Mouse (Mus musculus) embryo, embryonic 9.5 days (tissue): ENCODE measurements around the gene Inka2.
"Not testable (repeated sequence)": the region's sequence is repeated elsewhere in the genome, so short reads cannot be mapped to it uniquely, and the experiment has no call there.

Experiments
- DNase-seq: peaks from one replicate; pipeline ENCODE4 v3.0.0-alpha.2; 2017; ENCODE audit errors: extremely low spot score

Inka2 gene

DNA sequence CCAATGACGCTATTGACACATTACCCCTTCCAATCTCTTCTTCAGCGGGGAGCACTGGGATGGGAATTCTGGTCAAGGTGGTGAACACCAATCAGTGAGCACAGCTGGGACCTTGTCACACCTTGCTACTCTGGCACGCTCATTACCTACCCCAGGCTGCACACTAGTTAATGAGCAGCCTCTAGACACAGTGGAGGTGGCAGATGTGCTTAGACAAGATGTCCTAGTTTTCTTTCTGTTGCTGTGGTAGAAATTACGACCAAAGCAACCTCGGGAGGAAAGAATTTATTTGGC is 7.3 kb upstream of the Inka2 start:
- DNase-seq, result no peak

DNA sequence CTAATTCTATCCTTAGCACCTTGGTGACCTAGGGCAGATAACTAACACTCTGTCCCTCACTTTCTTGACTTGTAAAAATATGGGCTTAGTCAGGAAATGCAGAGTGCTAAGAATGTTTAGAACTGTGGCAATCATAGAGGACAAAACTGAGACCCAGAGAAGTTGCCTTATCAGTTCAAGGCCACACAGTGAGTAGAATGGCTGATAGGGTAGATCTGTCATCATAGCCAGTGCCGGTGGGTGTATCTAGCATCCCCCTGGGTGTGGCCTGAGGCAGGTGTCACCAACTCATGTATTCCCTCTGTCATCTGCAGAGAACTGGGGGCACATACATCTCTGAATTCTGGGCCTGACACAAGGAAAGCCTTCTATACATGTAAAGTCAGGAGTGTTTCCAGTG is 6.1 kb upstream of the Inka2 start:
- DNase-seq, result no peak

DNA sequence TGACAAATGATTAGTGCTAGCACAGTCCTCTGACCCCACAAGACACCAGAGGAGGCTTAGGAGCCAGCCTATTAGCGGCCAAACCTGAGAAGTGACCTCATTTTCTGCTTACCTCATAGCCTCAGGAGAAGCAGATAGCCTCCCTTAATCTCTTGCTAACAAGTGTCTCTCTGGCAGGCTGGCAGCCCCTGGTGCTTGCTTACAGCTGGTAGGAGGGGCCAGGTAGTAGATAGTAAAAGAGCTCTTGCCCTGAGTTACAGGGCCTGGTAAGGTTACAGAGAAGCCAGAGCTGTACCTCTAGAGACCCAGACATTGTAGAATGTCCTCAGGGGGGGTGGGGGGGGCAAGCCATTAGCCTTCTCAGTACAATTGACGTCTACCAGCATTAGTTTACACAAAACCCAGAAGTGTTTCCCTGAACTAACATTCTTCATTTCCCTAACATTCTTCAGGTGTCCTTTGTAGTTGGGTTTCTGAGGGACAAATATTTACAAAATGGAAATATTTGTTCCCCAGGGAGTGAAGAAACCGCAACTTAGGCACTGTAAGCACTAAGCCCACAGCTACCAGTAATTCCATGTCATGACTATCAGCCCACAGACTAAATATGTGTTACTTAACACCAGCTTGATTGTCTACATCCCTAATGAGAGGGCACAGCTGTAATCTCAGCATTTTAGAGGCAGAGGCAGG is 5.0 kb upstream of the Inka2 start:
- no peak for DNase-seq

DNA sequence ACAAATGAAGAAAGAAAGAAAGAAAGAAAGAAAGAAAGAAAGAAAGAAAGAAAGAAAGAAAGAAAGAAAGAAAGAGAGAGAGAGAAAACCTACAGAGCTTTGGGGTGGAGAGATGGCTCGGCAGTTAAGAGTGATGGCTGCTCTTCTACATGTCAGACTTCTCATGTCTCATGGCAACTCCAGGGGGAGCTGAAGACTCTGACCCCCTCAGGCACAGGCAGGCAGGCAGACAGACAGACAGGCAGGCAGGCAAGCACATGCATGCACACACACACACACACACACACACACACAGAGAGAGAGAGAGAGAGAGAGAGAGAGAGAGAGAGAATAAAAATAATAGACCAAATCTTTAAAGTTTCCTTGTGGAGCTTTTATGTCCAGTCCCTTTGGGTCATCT is 3.6 kb upstream of the Inka2 start:
- not testable (repeated sequence) for DNase-seq

DNA sequence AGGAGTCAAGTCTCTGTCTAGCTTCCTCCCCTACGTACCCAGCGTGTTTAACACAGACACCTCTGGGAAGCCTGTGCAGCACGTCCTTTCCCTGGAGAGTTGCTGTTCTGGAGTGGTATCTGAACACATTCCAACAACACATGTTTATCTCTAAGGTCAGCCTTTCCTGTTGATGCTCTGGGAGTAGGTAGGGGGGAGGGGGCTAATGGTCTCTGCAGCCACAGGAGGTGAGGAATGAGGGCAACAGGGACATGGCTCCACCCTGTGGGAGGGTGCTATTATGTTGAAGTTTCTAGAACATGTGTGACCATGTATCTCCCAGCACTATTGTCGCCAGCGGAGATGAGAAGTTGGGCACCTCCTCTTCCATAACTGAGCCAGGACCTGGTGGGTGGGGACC is 3.0 kb upstream of the Inka2 start:
- no peak for DNase-seq

DNA sequence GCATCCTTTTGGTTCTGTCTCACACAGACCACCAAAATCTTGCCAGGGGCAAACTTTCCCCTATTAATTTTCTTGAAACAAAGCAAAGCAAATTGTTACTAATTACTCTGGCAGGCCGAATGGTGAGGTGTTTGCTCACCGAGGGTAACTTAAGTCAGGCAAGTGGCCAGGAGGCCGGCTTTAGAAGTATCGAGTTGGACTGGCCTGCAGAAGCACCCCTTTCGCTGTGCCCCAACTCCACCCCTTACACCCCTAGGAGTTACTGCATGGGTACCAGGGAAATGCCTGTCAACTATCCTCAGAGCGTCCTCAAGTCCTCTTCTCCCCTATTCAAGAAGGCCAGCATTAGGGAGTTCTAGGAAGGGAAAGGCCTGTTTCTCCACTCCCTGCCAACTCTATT is 828 bp upstream of the Inka2 start:
- no peak for DNase-seq

DNA sequence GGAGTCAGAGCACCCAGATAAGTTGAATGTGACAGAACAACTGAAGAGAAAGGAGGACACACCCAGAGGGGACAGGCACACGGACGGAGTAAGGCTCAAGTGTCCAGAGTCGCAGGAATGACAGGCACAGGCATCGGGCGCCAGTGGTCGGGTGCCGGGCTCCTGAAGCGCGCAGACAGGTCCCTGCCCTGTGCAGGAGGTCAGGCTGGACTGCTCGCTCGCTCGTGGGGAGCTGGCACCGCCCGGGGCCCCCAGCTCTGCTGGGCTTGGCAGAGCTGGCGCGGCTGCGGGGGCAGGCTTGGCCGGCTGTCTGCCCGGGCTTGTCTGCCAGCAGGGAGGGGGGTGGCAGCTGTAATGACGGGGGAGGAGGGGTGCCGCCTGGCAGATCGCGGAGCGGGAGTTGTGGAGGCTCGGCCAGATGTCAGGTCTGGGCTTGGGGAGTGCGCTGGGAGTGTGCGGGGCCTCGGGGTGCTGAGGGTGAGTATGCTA is 706 bp downstream of the Inka2 start:
- DNase-seq, result peak; percentile 57

DNA sequence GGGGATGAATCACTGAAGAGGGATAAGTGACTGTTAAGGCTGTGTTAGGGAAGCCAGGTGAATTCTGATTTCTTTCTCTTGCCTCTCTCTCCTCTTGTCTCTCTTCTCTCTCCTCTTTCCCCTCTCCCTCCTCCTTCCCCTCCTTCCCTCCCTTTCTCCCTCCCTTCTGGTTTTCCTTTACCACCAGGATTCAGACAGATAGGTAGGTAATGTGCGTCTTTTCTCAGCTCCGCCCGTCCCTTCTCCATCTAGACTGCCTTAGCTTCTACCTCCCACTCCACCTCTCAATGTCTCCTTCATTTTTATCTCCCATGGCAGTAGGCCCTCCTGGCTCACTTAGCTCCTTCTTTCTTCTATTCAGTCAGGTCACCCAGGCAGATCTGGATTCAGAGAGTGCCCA is 1.2 kb downstream of the Inka2 start:
- no peak for DNase-seq

DNA sequence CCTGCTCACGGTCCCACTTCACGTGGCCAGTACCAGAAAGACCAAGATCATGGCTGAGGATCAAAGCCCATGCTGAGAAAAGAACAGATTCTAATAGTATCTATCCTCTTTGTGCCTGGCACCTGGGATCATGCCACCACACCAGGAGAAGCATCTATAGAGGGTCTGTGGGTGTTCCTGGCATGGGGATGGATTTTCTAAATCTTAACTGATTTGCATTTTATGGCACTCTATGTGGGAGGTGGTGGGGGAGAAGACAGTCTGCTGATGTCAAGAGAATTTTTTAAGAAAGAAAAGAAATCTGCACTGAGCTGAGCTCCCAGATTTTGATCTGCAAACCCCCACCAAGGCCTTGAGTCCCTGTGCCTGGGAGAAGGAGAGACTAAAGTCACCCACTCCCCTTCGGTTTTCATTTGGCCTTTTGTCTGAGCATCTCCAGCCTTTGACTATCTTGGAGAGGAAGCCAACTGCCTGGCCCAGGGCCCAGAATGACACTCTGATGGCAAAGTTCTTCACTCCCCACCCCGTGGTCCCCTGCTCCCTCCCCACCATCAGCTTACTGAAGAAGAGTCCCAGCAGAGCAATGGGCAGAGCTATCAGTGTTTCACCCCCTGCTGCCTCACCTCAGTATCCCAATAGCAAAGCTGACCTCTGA is 2.1 kb downstream of the Inka2 start:
- no peak for DNase-seq

DNA sequence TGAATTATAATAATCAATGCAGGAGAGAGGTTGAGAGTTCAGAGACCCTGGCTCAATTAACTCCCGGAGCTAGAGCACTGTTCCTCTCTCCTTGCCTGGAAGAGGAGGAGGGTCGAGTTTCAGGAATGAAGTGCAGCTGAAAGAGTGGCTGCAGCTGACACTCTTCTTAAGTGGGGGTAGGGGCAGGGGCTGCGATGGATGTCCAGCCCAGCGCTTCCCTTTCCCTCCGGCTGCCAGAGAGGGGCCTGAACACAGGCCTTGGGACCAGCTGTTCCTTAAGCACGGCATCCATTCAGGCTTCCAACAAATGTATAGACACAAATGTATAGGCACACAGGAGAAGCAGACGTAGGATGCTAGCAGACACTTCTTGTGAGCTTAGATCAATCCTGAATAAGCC is 3.2 kb downstream of the Inka2 start:
- no peak for DNase-seq

DNA sequence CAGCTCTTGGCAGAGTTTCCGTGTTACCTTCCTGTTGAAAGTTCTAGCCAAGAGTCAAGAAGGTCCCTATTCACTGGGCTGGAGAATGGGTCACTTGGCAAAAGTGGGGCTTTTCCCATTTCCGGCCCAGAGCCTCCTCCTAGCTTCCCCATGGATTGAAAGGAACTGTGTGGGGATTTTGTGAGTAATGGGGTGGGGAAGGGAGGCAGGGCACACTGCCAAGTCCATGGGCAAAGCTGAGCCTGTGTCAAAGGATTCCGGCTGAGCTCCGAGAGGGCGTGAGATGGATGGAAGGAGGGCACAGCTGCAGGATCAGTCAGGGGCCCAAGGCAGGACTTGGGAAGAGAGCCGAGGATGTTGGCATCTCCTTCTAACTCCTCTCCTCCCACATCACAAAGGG is 5.8 kb downstream of the Inka2 start:
- no peak for DNase-seq

DNA sequence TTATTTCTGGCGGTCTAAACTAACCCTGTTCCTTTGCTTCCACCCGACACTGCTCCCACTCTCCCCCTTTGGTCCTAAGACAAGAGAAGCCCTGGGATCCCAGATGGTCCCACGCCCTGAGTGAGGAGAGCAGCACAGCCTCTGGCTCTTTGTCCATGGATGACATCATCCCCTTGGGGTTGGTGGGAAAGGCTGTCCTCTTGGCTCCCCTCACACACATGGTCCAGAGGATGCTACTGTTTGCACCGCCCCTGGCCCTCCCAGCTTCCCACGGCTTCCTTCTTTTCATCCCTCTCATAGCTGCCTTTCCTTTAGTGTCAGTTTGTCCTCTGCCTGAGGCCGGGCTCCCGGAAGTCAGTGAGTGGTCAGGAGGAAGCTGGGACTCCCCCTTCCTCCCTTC is 7.3 kb downstream of the Inka2 start:
- no peak for DNase-seq

DNA sequence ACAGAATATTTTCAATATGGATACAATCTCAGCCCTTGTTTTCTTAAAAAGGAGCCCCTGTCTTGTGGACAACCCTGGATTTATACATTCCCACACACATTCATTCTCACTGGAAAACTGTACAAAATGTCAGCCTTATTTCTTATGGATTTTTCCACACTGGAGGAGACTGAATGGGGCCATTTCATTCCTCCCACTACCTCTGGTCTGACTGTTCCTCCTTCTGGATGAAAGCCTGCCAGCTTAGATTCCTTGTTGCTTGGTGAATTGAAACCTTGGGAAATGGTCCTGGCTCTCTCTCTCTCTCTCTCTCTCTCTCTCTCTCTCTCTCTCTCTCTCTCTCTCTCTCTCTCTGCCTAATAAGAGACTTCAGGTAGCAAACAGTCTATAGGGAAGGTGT is 8.4 kb downstream of the Inka2 start:
- no peak for DNase-seq

DNA sequence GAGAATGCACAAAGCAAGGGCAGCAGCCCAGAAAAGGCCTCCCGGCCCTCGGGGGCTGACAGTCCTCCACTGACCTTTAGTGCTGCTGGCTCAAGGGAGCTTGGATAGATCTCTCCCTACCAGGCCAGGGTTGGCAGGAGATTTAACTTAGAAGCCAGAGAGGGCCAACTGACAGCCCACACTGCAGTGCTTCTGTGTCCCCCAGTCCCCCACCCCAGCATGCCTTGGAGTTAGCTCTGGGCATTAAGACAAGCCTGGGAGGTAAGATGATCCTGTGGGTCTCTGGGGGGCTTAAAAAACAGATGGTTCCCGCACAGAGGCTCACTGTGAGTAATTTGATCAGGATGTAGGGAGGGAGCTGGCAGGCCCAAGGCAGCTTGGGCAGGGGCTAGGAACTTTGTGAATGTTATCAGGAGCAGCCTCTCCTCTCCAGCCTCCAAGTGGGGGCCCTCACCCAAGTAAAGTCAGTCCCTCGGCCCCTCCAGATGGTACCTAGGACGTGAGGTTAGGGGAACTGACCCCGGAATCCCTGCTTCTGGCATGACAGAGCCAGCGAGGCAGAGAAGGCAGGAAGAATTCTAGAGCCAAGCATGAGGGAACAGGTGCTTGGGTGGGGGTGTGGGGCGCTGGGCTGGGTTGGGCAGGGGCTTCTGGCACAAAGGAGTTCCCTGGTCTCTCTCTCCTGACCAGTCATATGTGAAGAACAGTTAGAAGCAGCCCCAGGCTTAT is 9.9 kb downstream of the Inka2 start:
- DNase-seq, result peak; percentile 62

DNA sequence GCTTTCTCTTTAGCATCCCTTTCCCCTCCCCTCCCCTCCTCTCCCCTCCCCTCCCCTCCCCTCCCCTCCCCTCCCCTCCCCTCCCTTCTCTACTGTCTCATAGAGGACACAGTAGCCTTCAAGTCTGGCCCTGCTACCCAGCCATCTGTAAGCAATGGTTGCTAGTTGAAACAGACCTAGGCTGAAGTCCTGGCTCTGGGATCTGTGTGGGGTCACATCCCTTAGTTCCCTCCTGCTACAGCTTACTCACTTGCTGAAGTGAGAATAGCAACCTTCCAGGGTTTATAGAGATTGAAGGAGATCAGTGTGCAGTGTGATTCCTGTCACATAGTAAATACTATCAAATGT is 10.4 kb downstream of the Inka2 start:
- DNase-seq, result no peak

DNA sequence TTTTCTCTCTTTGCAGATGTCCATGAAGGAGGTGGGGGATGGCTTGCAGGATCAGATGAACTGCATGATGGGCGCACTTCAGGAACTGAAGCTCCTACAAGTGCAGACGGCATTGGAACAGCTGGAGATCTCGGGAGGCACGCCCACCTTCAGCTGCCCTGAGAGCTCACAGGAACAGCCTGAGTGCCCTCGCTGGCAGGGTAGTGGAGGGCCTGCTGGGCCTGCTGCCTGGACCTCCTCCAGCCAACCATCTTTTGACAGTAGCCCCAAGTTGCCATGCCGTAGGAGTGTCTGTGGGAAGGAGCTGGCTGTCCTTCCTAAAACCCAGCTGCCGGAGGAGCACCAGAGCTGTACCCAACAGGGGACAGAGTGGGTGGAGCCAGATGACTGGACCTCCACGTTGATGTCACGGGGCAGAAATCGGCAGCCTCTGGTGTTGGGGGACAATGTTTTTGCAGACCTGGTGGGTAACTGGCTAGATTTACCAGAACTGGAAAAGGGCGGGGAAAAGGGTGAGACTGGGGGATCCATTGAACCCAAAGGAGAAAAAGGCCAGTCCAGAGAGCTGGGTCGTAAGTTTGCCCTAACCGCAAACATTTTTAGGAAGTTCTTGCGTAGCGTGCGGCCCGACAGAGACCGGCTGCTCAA is 12.1 kb downstream of the Inka2 start:
- DNase-seq, result no peak

DNA sequence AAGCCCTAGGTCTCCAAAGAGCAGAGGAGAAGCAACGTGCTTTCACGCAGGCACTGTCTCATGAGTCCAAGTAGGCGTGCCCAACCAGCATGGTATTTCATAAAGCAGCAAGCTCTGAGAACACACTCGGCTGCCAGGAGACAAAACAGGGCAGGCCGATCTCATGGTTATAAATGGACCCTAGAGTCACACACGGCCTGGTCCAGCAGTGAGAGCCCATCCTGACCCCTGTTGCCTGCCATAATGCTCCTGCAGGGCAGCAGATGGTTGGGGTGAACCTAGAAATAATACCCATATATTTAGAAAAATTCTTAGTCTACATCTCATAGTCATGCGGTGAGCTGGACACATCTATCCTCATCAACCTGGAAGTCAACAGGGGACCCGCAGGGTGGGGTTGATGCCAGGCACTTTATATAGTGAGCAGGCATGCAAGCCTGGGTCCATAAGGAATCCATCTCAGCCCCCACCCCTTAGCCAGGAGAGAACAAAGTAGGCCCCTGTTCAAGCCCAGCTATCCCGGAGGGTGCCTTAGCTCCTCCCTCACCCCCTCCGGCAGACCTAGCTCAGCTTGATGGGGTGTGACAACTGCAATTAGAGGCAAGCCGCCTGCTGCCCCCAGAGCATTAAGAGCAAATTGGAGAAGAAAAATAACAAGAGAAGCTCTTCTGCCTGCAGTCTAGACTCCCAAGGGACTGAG is 13.6 kb downstream of the Inka2 start:
- DNase-seq, result peak; percentile 27

DNA sequence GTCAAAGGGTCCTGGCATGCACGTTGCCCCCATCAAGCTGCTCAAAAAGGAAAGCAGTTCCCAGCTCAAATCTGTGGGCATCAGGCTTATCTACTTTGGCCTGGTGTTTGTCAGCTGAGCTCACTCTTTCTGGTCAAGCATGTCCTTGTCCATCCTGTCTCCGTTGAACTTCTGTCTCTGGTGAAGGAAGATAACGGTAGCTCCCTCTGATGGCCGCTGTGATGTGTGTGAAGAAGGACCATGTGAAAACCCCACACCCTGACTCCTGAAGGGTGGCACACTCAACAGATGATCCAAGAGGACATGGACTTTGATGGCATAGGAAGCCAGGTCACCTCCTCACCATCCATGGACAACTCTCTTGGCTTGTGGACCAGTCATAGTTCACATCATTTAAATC is 14.3 kb downstream of the Inka2 start:
- DNase-seq, result no peak

DNA sequence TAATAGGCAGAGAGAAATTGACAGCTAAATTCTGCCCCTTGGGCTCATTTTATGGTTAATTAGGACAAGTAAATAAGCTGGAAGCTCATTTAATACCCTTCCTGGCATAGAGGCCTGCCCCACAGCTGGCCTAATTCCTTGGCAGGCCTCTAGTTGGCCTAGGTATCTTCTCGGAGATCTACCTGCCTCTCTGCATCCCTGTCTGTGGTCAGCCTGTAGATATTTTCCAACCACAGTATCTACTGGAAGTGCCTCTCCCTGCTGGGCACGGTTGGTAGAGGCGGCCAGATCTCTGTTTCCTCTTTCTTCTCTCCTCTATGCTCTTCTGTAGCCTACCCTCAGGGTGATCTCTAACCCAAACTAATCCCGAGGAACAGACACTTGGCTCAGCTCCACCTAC is 15.6 kb downstream of the Inka2 start:
- no peak for DNase-seq

DNA sequence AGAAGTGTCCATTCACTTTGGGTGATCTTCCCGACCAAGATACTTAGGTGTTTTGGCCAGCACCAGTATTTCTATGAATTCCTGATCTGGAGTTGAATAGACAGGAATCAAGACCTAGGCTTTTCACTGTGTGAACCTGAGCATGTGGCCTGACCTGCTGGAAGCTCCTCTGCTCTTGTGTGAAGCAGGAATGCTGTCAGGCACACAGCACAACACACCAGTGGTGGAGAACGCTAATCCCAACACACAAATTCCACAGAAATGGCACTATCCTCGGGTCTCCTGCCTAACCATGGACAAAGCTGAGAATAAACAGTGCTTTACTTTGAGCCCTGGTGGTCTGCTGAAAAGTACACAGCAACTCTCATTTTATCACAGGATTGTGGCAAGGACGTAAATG is 16.1 kb downstream of the Inka2 start:
- no peak for DNase-seq

DNA sequence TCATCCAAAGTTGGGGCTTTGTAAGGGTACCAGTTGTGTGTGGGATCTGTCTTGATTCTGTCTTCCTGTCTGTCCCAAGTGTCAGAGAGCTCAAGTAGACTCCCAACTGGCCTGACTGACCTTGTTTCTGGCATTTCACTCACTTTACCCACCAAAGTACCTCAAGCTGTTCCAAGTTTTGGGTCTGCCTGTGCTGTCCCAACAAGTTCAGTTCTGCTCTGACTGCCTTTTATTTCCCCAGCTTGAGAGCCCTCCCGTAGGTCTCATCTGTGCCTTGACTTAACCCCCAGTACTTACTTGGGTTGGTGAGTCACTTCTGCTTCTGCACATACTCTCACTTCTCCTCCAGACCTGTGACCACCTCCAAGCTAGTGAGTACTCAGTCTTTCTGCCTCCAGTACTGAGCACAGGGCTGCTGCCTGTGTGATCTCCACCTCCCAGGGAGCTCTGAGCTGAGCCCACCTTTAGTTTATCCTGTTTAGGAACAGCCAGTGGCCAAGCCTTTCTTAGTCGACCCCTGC is 17.3 kb downstream of the Inka2 start:
- DNase-seq, result no peak

DNA sequence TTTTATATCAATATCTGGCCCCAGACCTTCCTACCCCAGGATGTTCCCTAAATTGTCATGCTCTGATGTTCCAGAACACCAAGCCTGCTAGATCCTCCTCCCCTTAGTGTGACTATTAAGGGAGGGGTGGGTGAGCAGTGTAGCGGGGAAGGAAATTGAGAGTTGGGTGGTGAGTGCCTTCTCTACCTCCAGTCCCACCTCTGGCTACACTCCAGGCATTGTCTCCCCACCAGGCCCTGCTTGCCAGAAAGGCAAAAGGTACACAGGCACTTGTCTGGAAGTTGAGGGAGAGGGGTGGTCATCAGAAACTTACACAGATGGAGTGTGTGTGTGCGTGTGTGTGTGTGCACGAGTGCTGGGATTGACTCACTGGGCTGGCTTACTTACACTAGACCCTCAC is 18.1 kb downstream of the Inka2 start:
- DNase-seq, result no peak
